Mouse (Mus musculus): ENCODE measurements at regions not wholly inside any gene's neighbourhood (a gene's known extent, or its start where the extent isn't known, plus 50 kb on each side); places are given as distances from the start of the nearest gene placed in this dataset.
A peak's percentile ranks its signal among the peaks of the same experiment; 100 is the strongest.

GRCm38 (mm10) chr16:49606500-49606899 lies 92.5 kb upstream of the Ift57 start:
- DNase-seq: no peak

- no peak for DNase-seq
These were observed 84.2 kb upstream of the Ift57 start for GRCm38 (mm10) chr16:49614801-49615200.

GRCm38 (mm10) chr16:49615342-49616020 lies 83.6 kb upstream of the Ift57 start:
- DNase-seq: no peak

- DNase-seq: peak; percentile 3
These were observed 82.7 kb upstream of the Ift57 start for GRCm38 (mm10) chr16:49616263-49616872.

- DNase-seq: no peak
These were observed 65.5 kb upstream of the Ift57 start for GRCm38 (mm10) chr16:49633502-49633901.

- no peak for DNase-seq
These were observed 63.5 kb upstream of the Ift57 start for GRCm38 (mm10) chr16:49635506-49635905.

GRCm38 (mm10) chr16:49636467-49636866 lies 62.6 kb upstream of the Ift57 start:
- DNase-seq: no peak

GRCm38 (mm10) chr16:49642696-49643095 lies 56.3 kb upstream of the Ift57 start:
- DNase-seq: no peak

GRCm38 (mm10) chr16:49644416-49644815 lies 54.6 kb upstream of the Ift57 start:
- no peak for DNase-seq

- DNase-seq: no peak
These were observed 52.6 kb upstream of the Ift57 start for GRCm38 (mm10) chr16:49646479-49646878.
